Comparison of ENCODE assay signal across 23 mouse cellular contexts in the genomic region with DNA sequence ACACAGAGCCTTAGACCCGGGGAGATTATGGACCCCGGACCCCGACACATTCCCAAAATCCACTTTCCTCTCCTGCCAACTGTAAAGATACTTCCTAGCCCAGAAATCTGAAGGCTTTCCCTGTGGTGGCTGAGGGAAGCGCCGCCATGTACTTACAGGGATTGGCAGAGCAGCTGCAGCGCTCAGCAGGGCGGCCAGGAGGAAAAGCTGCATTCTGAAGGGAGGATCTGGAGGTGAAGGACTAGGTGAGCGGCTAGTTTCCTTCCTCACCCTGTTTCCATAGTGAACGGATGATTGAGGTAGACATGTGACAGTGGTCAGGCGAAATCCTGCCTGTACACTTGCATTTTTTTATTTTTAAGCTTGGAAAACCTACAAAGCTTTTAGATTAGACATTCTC. TPM values are rescaled to one million over a fixed set of nuclear protein-coding genes. Genes with fewer than 3 reads are reported as not detected.
DNase-seq lines count a peak whose midpoint lies in the region; ATAC-seq lines count a peak whose summit lies in the region.
"Had no signal": no experiment of that assay in that cellular context is flagged by ENCODE, and none has a peak within 500 bp of the region (broad histone marks: within the 10 kb centered on the region; RNA-seq: fewer than 3 reads in every experiment).

No protein-coding gene starts in this region.

- H3K36me3 ChIP-seq in hindbrain, embryonic 15.5 days = no peaks in the 10 kb centered on the region
- H3K36me3 ChIP-seq in hindbrain, embryonic 13.5 days = no peaks in the 10 kb centered on the region
- peaks cover 9% of the 10 kb centered on the region; the same call in 1 of the 2 replicates for H3K36me3 ChIP-seq in neural tube, embryonic 13.5 days
- H3K36me3 ChIP-seq in neural tube, embryonic 15.5 days = 0 out of 2 replicates have a peak, but pooled peaks cover 3% of the 10 kb centered on the region
- H3K36me3 ChIP-seq in limb, embryonic 13.5 days = no peaks in the 10 kb centered on the region
- H3K36me3 ChIP-seq: embryonic facial prominence, embryonic 13.5 days had no signal

- no peak for ATAC-seq in hindbrain, embryonic 15.5 days (ENCODE audit: low FRiP score, low read depth)
- no peak for ATAC-seq in hindbrain, embryonic 13.5 days (ENCODE audit: low FRiP score)
- ATAC-seq in neural tube, embryonic 13.5 days (ENCODE audit: low read depth) = no peak
- no peak for ATAC-seq in neural tube, embryonic 15.5 days (ENCODE audit: low FRiP score)
- ATAC-seq in limb, embryonic 13.5 days (ENCODE audit: low FRiP score, low read depth) = no peak
- no peak for ATAC-seq in erythroblast, adult 5-6 weeks (replicated peaks; ENCODE audit: low FRiP score, poor library complexity, severe bottlenecking)
- ATAC-seq: forebrain, embryonic 13.5 days; liver, postnatal 0 days; midbrain, embryonic 16.5 days had no signal

- DNase-seq in cerebellum, adult 9-11 months = peak; percentile 18
- DNase-seq in cerebellum, adult 11 months = no peak
- DNase-seq: adrenal gland, adult 8-10 months; gastrocnemius, postnatal 25 days; kidney, postnatal 10 days; liver, postnatal 0 days; lung, postnatal 36 days had no signal

- no peaks in the 10 kb centered on the region for H3K27me3 ChIP-seq in hindbrain, embryonic 15.5 days
- no peaks in the 10 kb centered on the region for H3K27me3 ChIP-seq in hindbrain, embryonic 13.5 days
- H3K27me3 ChIP-seq in neural tube, embryonic 13.5 days = no peaks in the 10 kb centered on the region
- H3K27me3 ChIP-seq in neural tube, embryonic 15.5 days (replicated peaks) = no peaks in the 10 kb centered on the region
- peaks cover 5% of the 10 kb centered on the region; the same call in 1 of the 2 replicates for H3K27me3 ChIP-seq in limb, embryonic 13.5 days
- H3K27me3 ChIP-seq: forebrain, embryonic 13.5 days had no signal

- 45% methylated on average over 10 of the region's 10 CpGs for WGBS in hindbrain, embryonic 15.5 days
- WGBS in hindbrain, embryonic 13.5 days = 41% methylated on average over 10 of the region's 10 CpGs
- 42% methylated on average over 10 of the region's 10 CpGs for WGBS in neural tube, embryonic 13.5 days
- 42% methylated on average over 10 of the region's 10 CpGs for WGBS in neural tube, embryonic 15.5 days
- WGBS in limb, embryonic 13.5 days = 21% methylated on average over 10 of the region's 10 CpGs

- no peaks in the 10 kb centered on the region for H3K9me3 ChIP-seq in hindbrain, embryonic 15.5 days
- no peaks in the 10 kb centered on the region for H3K9me3 ChIP-seq in hindbrain, embryonic 13.5 days
- no peaks in the 10 kb centered on the region for H3K9me3 ChIP-seq in neural tube, embryonic 13.5 days
- H3K9me3 ChIP-seq in neural tube, embryonic 15.5 days (replicated peaks) = no peaks in the 10 kb centered on the region
- H3K9me3 ChIP-seq in limb, embryonic 13.5 days = no peaks in the 10 kb centered on the region
- H3K9me3 ChIP-seq: embryonic facial prominence, embryonic 13.5 days; forebrain, embryonic 13.5 days had no signal

- 0 out of 2 replicates have a peak overlapping the region, but pooled peaks have one; percentile 10 for H3K9ac ChIP-seq in hindbrain, embryonic 15.5 days
- no peak overlapping the region for H3K9ac ChIP-seq in hindbrain, embryonic 13.5 days
- H3K9ac ChIP-seq in neural tube, embryonic 13.5 days = peak overlapping the region; percentile 34; the same call in 1 of the 2 replicates
- H3K9ac ChIP-seq in neural tube, embryonic 15.5 days (replicated peaks) = no peak overlapping the region
- H3K9ac ChIP-seq in limb, embryonic 13.5 days = no peak overlapping the region
- H3K9ac ChIP-seq: embryonic facial prominence, embryonic 13.5 days; forebrain, embryonic 13.5 days; liver, postnatal 0 days had no signal

- peaks cover 12% of the 10 kb centered on the region; the same call in 1 of the 2 replicates for H3K4me1 ChIP-seq in hindbrain, embryonic 15.5 days (replicated peaks)
- H3K4me1 ChIP-seq in hindbrain, embryonic 13.5 days (replicated peaks) = peaks cover 8% of the 10 kb centered on the region
- peaks cover 34% of the 10 kb centered on the region for H3K4me1 ChIP-seq in neural tube, embryonic 13.5 days (replicated peaks)
- H3K4me1 ChIP-seq in neural tube, embryonic 15.5 days = peaks cover 21% of the 10 kb centered on the region
- H3K4me1 ChIP-seq in limb, embryonic 13.5 days = peaks cover 18% of the 10 kb centered on the region

- no peak overlapping the region for H3K4me3 ChIP-seq in hindbrain, embryonic 15.5 days
- H3K4me3 ChIP-seq in hindbrain, embryonic 13.5 days = no peak overlapping the region
- no peak overlapping the region for H3K4me3 ChIP-seq in neural tube, embryonic 13.5 days
- no peak overlapping the region for H3K4me3 ChIP-seq in neural tube, embryonic 15.5 days (replicated peaks)
- no peak overlapping the region for H3K4me3 ChIP-seq in limb, embryonic 13.5 days
- H3K4me3 ChIP-seq: embryonic facial prominence, embryonic 13.5 days; forebrain, embryonic 13.5 days had no signal

- H3K4me2 ChIP-seq in hindbrain, embryonic 15.5 days = no peak overlapping the region
- H3K4me2 ChIP-seq in hindbrain, embryonic 13.5 days = no peak overlapping the region
- H3K4me2 ChIP-seq in neural tube, embryonic 13.5 days = no peak overlapping the region
- H3K4me2 ChIP-seq in neural tube, embryonic 15.5 days = no peak overlapping the region
- peak overlapping the region; percentile 23; the same call in 1 of the 2 replicates for H3K4me2 ChIP-seq in limb, embryonic 13.5 days (replicated peaks)
- H3K4me2 ChIP-seq: embryonic facial prominence, embryonic 13.5 days; forebrain, embryonic 13.5 days had no signal

- H3K27ac ChIP-seq in hindbrain, embryonic 15.5 days (replicated peaks) = 0 out of 2 replicates have a peak overlapping the region, but pooled peaks have one; percentile 45
- no peak overlapping the region for H3K27ac ChIP-seq in hindbrain, embryonic 13.5 days
- H3K27ac ChIP-seq in neural tube, embryonic 13.5 days (replicated peaks) = no peak overlapping the region
- no peak overlapping the region for H3K27ac ChIP-seq in neural tube, embryonic 15.5 days (replicated peaks)
- H3K27ac ChIP-seq in limb, embryonic 13.5 days = no peak overlapping the region
- H3K27ac ChIP-seq: embryonic facial prominence, embryonic 13.5 days; forebrain, embryonic 13.5 days had no signal

RNA-seq across cellular contexts. Expression of a gene that starts 1.0 kb away (rescaled TPM):
- 0.59 TPM in 1 of 2 replicates, not detected in the other for polyA plus RNA-seq in hindbrain, embryonic 15.5 days (2015; fragmentation: Nextera tagmentation; extraction: Ambion mirVana)
- not detected in 2 replicates for polyA plus RNA-seq in hindbrain, embryonic 13.5 days (2015; fragmentation: Nextera tagmentation; extraction: Ambion mirVana)
- not detected in 2 replicates for polyA plus RNA-seq in neural tube, embryonic 13.5 days (2015; fragmentation: Nextera tagmentation; extraction: Ambion mirVana)
- not detected in 2 replicates for polyA plus RNA-seq in neural tube, embryonic 15.5 days (2015; fragmentation: Nextera tagmentation; extraction: Ambion mirVana)
- polyA plus RNA-seq in limb, embryonic 13.5 days (2015; fragmentation: Nextera tagmentation; extraction: Ambion mirVana) = not detected in 2 replicates
- total RNA-seq in erythroblast, adult 5-6 weeks (2015; ENCODE audit: low replicate concordance) = not detected in 2 replicates
- total RNA-seq in erythroblast, adult 5-6 weeks (2017; ENCODE audit: low replicate concordance) = not detected in 2 replicates
- total RNA-seq: adrenal gland, adult 8-10 months; common myeloid progenitor, adult 5-6 weeks; gastrocnemius, postnatal 25 days; layer of hippocampus, postnatal 10 days; neutrophil, adult 5-6 weeks had no signal
- polyA plus RNA-seq: embryonic facial prominence, embryonic 13.5 days; forebrain, embryonic 13.5 days; heart, postnatal 0 days; intestine, embryonic 14.5 days; limb, embryonic 14.5 days; liver, postnatal 0 days; midbrain, embryonic 16.5 days; thymus, postnatal 0 days had no signal

RNA-seq across cellular contexts. Expression of a gene that starts 30.3 kb away (rescaled TPM):
- polyA plus RNA-seq in hindbrain, embryonic 15.5 days (2015; fragmentation: Nextera tagmentation; extraction: Ambion mirVana) = 65.4 and 67.9 TPM in 2 replicates
- polyA plus RNA-seq in hindbrain, embryonic 13.5 days (2015; fragmentation: Nextera tagmentation; extraction: Ambion mirVana) = 67.0 and 70.4 TPM in 2 replicates
- polyA plus RNA-seq in neural tube, embryonic 13.5 days (2015; fragmentation: Nextera tagmentation; extraction: Ambion mirVana) = 65.9 and 76.2 TPM in 2 replicates
- polyA plus RNA-seq in neural tube, embryonic 15.5 days (2015; fragmentation: Nextera tagmentation; extraction: Ambion mirVana) = 73.0 and 73.2 TPM in 2 replicates
- 62.8 and 63.0 TPM in 2 replicates for polyA plus RNA-seq in limb, embryonic 13.5 days (2015; fragmentation: Nextera tagmentation; extraction: Ambion mirVana)
- 13.8 and 14.4 TPM in 2 replicates for total RNA-seq in erythroblast, adult 5-6 weeks (2015; ENCODE audit: low replicate concordance)
- total RNA-seq in erythroblast, adult 5-6 weeks (2017; ENCODE audit: low replicate concordance) = 34.2 and 44.5 TPM in 2 replicates

RNA-seq across cellular contexts. Expression of a gene that starts 37.2 kb away (rescaled TPM):
- 349 and 369 TPM in 2 replicates for polyA plus RNA-seq in hindbrain, embryonic 15.5 days (2015; fragmentation: Nextera tagmentation; extraction: Ambion mirVana)
- polyA plus RNA-seq in hindbrain, embryonic 13.5 days (2015; fragmentation: Nextera tagmentation; extraction: Ambion mirVana) = 150 and 151 TPM in 2 replicates
- 195 and 200 TPM in 2 replicates for polyA plus RNA-seq in neural tube, embryonic 13.5 days (2015; fragmentation: Nextera tagmentation; extraction: Ambion mirVana)
- 479 and 515 TPM in 2 replicates for polyA plus RNA-seq in neural tube, embryonic 15.5 days (2015; fragmentation: Nextera tagmentation; extraction: Ambion mirVana)
- polyA plus RNA-seq in limb, embryonic 13.5 days (2015; fragmentation: Nextera tagmentation; extraction: Ambion mirVana) = 49.6 and 50.6 TPM in 2 replicates
- total RNA-seq in erythroblast, adult 5-6 weeks (2015; ENCODE audit: low replicate concordance) = not detected in 2 replicates
- 0.85 TPM in 1 of 2 replicates, not detected in the other for total RNA-seq in erythroblast, adult 5-6 weeks (2017; ENCODE audit: low replicate concordance)
- total RNA-seq: common myeloid progenitor, adult 5-6 weeks; neutrophil, adult 5-6 weeks had no signal

RNA-seq across cellular contexts. Expression of a gene that starts 54.6 kb away (rescaled TPM):
- 3.3 and 3.6 TPM in 2 replicates for polyA plus RNA-seq in hindbrain, embryonic 15.5 days (2015; fragmentation: Nextera tagmentation; extraction: Ambion mirVana)
- 2.4 and 2.7 TPM in 2 replicates for polyA plus RNA-seq in hindbrain, embryonic 13.5 days (2015; fragmentation: Nextera tagmentation; extraction: Ambion mirVana)
- polyA plus RNA-seq in neural tube, embryonic 13.5 days (2015; fragmentation: Nextera tagmentation; extraction: Ambion mirVana) = 2.3 and 2.7 TPM in 2 replicates
- 4.3 TPM in 2 replicates for polyA plus RNA-seq in neural tube, embryonic 15.5 days (2015; fragmentation: Nextera tagmentation; extraction: Ambion mirVana)
- polyA plus RNA-seq in limb, embryonic 13.5 days (2015; fragmentation: Nextera tagmentation; extraction: Ambion mirVana) = 3.5 TPM in 2 replicates
- 12.5 and 16.5 TPM in 2 replicates for total RNA-seq in erythroblast, adult 5-6 weeks (2015; ENCODE audit: low replicate concordance)
- 6.3 and 21.8 TPM in 2 replicates for total RNA-seq in erythroblast, adult 5-6 weeks (2017; ENCODE audit: low replicate concordance)

Comparison
In these comparisons a context has a peak if more than half of its experiments do, and no peak if none do; other contexts are left out.
1. H3K9ac ChIP-seq: peak in hindbrain, embryonic 15.5 days (single experiment) and neural tube, embryonic 13.5 days (single experiment); none in hindbrain, embryonic 13.5 days (single experiment), neural tube, embryonic 15.5 days (single experiment) and limb, embryonic 13.5 days (single experiment).